Mouse (Mus musculus): ENCODE data around the gene Nr5a2. TPM values are rescaled to one million over a fixed set of nuclear protein-coding genes. Genes with fewer than 3 reads are reported as not detected.

Gene Nr5a2
- polyA plus RNA-seq (2012; fragmentation: generic; extraction: Trizol): not detected

GRCm38 (mm10) chr1:136960428-136961012, at the start of gene Nr5a2:
TSS of gene Nr5a2 (minus strand) at chr1:136960448.

